Mouse (Mus musculus): Measurements from ENCODE around the gene Nr2f2.

Gene Nr2f2

DNA sequence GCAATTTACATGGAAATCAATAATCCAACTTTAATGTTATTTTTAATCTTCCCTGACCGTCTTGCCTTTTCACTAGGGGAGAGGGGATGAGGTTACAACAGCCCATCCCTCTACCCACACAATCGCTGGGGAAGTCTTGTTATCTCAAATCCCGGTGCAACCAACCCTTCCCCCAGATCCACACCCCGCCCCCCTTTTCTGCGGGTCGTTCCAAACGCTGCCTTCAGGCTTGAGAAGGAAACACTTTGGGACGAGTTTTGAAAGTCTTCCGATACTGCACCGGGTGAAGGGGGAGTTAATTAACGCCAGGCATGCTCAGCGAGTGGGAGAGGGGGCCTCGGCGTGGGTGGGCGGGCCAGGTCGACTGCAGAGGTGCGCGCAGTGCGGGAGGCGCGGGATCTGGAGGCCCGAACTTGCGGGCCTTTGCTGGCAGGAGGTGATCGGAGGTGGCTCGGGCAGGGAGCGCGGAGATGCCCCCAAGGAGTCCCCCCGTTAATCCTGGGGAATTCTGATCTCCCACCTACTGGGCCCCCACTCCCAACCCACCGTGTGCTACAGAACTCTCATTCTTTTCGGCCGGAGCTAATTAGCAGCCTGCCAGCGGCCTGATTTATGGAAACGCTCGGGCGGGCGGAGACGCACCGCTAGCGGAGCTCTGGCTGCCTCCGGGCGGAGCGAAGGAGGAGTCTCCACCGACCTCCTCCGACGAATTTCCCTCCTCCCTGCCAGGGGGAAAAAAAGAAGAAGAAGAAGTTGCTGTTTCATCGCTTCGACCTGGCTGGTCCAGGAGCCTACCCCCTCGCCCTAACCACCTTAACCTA lies 35.1 kb downstream of the Nr2f2 start:
- DNase-seq, result no peak

DNA sequence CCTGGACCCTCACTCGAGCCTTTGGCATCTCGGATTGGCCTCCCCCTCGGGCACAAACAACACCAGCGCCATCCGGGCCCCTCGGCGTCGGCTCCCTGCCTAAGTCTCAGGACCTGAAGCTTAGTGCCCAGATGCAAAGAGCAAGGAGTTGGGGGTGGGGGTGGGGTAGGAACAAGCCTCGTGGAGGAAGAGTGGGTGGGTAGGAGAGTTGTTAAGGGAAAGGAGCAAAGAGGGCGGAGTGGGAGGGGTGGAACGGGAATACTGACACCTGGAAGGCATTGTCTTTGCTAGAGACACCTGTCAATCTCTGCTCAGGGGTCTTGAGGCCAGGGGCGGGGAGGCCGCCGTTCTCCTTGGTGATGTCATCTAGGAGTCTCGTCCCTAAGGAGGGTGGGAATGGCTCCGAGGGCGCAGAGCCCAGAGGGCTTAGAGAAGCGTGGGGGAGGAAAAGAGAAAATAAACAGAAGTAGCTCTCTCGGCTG lies 35.7 kb downstream of the Nr2f2 start:
- DNase-seq, result no peak

DNA sequence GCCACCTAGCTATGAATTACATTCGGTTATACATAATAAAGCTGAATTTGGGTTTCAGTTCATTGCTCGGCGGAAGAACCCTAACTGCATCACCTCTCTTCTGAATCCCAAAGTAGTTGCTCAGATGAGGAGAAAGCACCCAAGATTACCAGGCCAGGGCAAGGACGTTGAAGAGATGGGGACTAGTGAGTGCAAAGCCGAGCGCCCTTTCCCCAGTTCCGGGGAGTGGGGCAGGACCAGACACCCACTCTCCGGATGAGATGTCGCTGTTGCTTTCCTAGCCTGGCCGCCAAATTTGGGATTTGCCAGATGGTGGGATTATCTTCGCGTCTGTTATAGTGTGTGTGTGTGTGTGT lies 36.4 kb downstream of the Nr2f2 start:
- no peak for DNase-seq

DNA sequence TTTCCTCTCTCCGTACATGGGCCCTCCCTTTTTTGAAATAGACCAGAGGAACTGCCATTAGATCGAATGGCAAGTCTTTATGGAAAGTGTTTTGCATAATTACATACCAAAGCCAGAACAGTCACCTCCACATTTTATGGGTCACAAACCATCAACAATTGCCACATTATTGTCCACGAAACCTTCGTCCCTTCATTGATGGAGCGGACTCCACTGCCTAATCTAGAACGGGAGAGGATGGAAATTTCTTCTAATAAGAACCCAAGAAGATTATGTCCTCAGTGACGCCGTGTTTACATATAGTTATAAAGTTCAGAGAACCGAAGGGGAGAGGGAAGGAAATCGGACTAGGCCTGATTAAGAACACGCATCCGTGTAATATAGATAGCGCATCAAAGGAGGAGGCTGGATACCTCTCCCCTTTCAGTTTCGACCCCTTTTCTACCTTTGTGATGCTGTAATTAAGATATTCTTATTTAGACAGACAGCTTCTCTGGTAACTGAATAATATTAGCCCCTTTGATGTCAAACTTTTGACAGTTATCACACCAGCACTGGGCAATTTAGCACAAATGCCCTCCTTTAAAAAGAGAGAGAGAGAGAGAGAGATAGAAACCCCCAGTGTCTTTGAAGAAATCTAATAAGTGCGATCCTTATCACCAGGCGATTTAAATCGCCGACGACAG lies 36.9 kb downstream of the Nr2f2 start:
- DNase-seq, result no peak

DNA sequence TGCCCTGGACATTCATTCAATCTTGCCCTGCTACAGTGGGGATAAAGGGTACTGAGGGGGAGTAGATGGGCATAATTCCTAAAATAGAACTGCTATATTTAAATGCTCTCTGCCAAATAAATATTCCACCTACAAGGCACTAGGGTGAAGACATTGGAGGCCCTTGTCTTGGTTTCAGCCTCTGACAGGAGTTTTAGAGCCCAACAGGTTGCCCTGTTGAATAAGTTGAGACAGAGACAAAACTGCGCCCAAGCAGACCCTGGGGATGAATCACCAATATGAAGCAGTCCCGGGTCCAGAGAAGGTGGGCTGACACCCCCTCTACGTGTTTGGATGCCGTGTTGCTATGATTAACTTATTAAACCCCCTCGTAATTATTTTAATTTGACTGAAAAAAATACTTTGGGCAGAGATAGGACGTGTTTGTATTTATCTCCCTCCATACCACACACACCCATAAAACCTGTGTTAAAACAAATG lies 37.5 kb downstream of the Nr2f2 start:
- no peak for DNase-seq

DNA sequence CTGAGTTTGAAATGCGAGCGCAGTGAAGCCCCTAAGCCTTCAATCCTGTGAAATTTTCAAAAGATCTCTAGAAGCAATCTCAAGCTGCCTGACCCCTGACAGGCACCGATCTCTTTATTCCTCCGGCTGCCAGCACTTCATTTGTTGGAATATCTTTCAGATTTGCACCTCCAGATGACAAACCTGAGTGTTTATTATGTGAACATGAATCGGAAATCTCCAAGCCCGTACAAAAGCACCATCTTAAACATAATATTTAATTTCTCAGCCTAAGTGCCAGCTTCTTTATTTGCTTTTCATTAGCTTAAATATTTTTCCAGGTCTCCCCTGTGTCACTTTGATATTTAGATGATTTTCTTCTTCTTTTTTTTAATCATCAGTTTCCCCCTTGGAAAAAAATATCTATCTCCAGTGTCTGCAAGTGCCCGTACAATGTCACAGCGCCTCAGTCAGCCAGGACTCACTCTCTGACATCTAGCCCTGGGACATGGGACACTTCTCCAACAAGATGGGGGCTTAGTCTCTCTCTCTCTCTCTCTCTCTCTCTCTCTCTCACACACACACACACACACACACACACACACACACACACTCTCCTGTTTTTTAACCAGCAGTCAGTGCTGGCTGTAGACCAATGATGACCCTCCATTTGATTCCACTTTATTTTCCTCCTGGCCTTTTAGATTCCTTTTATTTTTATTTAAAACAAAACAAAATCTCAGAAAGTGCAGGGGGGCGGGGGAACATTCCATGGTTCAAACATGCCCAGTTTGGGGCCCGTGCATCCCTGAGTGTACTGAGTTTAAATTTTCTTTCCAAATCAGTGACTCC lies 38.1 kb downstream of the Nr2f2 start:
- DNase-seq, result no peak

DNA sequence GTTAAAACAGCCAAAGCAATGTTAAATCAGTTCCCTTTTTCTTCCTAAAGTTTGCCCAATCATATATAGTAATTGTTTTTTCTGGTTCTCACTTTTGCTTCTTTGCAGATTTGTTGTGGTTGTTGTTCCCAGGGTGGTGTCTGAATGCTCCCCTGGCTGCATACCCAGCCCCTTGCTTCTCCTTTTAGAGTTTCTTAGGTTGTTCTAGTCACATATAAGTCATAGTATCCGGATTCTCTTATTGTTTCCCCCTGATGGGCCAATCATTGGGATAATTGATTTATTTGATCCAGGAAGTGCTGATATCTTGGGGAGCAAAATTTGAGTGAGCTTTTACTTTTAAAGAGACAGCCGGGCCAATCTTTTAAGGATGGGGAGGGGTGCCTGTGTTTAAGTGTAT lies 39.3 kb downstream of the Nr2f2 start:
- DNase-seq, result no peak

DNA sequence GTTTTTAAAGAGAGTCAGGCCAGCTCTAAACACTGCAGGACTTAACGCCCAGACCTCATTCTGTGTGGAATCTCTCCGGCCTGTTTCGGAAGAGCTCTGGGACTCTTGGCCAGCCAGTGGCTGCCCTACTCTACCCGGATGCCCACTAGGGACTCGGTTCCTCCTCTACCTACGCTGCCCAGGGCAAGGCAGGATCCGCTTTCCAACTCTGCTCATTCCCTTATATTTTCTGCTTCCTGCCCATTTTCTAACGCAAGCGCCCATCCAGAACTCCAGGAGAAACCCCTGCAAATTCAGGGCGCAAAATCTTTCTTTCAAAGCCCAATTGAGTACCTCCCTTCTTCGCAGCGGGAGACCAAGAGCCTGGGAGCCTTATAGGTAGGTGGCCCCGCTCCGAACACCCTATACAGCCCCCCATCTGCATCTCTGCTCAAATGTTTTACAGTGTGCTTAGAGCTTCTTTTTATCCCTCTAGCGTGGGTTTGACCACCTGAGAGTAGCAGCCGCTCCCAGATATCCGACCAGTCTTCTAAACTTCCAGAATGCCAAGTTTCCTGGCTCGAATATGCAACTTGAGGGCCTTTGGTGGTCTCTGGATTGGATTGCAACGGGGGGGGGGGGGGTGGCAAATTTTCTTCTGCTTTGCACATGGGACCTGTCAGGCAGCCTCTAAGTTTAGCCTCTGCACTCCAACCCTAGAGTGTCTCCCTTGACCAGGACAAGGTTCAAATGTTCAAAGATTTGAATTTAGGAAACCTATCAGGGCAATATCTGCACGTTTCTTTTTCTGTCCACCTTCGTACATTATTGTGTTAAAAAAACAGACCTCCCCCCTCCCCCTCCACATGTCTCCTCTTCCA lies 40.1 kb downstream of the Nr2f2 start:
- DNase-seq, result no peak

DNA sequence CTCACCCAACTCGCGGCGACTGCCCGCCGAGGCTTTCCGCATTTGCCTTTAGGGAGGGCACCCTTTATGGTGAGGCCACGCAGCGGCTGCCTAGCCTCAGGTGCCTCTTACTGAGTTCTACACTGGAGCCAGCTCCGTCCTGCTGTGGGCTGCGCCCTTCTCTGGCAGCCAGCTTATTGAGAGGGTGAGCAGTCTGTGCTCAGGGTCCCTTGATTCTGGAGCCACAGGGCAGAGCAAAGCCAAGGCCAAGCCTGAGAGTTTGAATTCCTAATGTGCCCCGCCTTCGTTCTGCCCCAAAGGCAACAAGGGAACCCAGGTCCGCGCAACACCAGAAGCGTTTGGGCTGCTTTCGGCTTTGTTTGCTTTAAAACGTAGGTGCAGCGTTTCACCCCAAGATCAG lies 41.2 kb downstream of the Nr2f2 start:
- no peak for DNase-seq

DNA sequence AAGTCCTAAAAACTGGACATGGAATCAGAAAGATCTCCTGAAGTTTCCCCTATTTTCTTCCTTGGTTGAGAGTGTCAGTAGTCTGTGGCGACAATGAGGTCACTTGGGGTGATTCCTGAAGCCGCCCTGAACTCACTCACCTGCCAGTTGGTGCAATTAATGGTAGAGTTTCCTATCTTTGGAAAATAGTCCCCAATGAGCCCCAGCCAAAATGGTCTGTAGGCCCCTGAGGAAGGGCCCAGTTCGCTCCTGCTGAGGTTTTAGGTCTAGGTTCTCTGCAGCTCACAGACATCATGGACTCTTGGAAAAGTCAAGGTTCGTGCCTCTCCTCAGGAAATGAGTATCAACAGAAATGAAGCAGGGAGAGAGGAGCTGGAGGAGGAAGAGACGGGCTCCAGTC lies 42.0 kb downstream of the Nr2f2 start:
- DNase-seq, result no peak

DNA sequence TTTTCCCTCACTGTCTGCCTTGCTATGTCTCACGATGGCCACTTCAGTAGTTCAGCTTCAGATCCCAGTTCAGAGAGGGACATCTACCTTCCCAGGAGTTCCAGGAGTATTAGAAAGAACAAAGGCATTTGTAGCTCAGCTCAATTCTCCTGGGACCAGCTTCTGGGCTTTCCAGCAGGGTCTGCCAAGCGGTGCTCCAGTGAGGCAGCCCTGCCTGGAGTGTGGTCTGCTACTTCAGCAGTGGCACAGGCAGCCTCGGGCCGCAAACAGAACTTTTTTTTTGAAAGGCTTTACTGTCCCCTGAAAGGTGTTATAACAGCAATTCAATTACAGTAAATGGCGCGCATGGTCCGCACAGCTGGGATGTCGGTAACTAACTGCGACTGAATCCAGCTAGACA lies 42.5 kb downstream of the Nr2f2 start:
- DNase-seq, result no peak

DNA sequence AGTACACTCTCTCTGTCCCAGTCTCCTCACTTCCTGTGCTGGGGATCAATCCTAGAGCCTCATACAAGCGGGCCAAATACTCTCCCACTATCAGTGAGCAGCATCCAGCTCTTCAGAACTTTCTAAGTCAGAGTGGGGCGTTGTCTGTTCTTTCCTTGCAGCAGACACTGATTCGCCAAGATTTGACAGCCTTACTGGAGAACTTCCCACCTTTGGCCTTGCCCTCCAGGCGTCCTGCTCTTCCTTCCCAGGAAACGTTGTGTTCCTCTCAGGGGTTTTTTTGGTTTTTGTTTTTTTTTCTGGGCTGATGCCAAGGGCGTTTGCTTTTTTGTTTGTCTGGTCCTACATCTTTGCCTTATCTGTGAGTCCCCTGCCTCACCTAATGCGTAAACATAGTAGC lies 60.8 kb downstream of the Nr2f2 start:
- DNase-seq, result no peak

DNA sequence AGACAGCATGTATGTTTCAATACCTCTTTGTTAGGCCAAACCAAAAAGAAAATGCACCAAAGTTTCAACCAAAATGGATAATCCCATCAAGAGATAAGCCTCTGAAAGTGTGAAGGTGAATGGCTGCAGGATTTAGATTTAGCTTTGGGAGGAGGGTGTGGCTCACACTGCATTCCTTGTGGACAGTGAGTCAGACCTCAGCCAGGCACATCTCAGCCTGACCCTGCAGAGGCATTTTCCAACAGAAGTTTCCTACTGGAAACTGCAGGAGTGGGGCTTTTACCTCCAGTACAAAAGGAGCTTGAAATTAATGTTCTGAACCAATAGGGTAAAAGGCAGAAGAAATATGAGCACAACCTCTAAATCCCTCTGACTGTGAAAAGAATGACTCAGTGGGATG lies 62.1 kb downstream of the Nr2f2 start:
- no peak for DNase-seq

Measured in cerebellum, adult 11 months (tissue).